Mouse (Mus musculus): Measurements from ENCODE around the gene Dagla. TPM values are rescaled to one million over a fixed set of nuclear protein-coding genes. Genes with fewer than 3 reads are reported as not detected.

The Dagla gene
- total and polyA plus RNA-seq, 2 experiments from 2014 or later = 10.9 to 35.0 TPM

DNA sequence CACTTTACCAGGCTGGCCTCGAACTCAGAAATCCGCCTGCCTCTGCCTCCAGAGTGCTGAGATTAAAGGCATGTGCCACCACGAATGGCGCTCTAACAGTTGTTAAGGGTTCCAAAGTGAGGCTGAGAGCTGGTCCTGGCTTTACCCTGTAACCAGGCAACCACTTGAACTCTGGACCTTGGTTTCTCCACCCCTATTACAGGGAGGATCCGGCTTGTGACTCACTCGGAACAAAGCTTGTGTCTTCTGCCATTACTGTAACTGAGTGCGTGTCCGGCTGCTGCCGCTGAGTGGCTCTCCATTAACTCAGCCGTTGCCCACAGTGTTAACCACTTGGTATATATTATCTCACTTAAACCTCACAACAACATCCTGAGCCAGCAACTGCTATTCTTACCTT lies 36.7 kb downstream of the Dagla start:
- peaks cover 15% of the 10 kb centered on the region for H3K4me1 ChIP-seq (ENCODE audit: insufficient read depth, low read length)
- DNase-seq (ENCODE audit: low spot score) (no peak), ATAC-seq (no peak)
- no peaks in the 10 kb centered on the region for H3K9me3 ChIP-seq (ENCODE audit: low read length)
- no peak overlapping the region for H3K4me2 ChIP-seq (ENCODE audit: low read depth, low read length)
- H3K27ac ChIP-seq = no peak overlapping the region
- H3K36me3 ChIP-seq (ENCODE audit: insufficient read depth, low read length) = peaks cover 5% of the 10 kb centered on the region; the same call in 1 of the 2 replicates
- TF ChIP-seq CTCF (IDR thresholded peaks at IDR 0.05; ENCODE audit: low read depth) = no peak
- 85% methylated on average over 10 of the region's 10 CpGs for WGBS
- no peak overlapping the region for H3K9ac ChIP-seq (replicated peaks; ENCODE audit: low read length)
- no peak overlapping the region for H3K4me3 ChIP-seq (ENCODE audit: low read length)
- no peaks in the 10 kb centered on the region for H3K27me3 ChIP-seq (ENCODE audit: insufficient read depth, low read length)

- ATAC-seq = no peak
- H3K4me1 ChIP-seq (ENCODE audit: insufficient read depth, low read length) = peaks cover 10% of the 10 kb centered on the region
- H3K9me3 ChIP-seq (ENCODE audit: low read length) = no peaks in the 10 kb centered on the region
- H3K4me2 ChIP-seq (ENCODE audit: low read depth, low read length) = no peak overlapping the region
- H3K36me3 ChIP-seq (ENCODE audit: insufficient read depth, low read length) = peaks cover 10% of the 10 kb centered on the region; the same call in 1 of the 2 replicates
- H3K27ac ChIP-seq = peak overlapping the region; percentile 32
- no peak overlapping the region for H3K4me3 ChIP-seq (ENCODE audit: low read length)
- WGBS = 24% methylated on average over 15 of the region's 15 CpGs
- no peak for DNase-seq (ENCODE audit: low spot score)
- H3K27me3 ChIP-seq (ENCODE audit: insufficient read depth, low read length) = no peaks in the 10 kb centered on the region
- TF ChIP-seq CTCF (IDR thresholded peaks at IDR 0.05; ENCODE audit: low read depth) = peak; percentile 30
- no peak overlapping the region for H3K9ac ChIP-seq (replicated peaks; ENCODE audit: low read length)
Measured at GRCm38 (mm10) chr19:10267057-10267456, 37.6 kb downstream of the Dagla start.

DNA sequence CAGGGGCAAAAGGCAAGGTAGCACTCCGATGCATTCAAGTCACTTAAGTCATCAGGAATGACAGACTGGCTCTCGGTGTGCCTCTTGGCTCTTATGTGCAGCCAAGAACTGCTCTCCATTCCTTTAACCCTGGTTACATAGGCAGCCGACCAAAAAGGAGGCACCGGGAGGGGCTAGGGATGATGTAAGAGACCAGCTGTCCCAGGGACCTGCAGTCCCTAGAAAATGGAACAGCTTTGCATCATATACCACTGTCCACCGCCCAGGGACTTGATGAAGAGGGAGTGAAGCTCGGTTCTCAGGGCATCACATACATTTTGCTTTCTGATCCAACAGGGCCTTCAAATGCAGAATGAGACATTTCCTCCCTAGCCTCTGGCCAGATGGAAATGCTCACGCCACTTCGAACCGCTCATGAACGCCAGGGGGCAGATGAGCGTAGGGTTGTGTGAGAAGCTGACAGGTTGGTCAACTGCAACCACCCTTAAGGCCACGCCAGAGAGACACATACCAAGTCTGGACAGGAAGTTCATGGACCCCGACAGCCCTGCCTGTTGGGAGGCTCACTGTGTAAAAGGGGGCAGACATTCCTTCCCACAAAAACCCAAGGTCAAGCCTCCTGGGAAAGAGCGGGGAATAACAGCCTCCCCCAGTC lies 38.4 kb downstream of the Dagla start:
- no peak overlapping the region for H3K9ac ChIP-seq (replicated peaks; ENCODE audit: low read length)
- peak; percentile 79 for DNase-seq (ENCODE audit: low spot score)
- peak; percentile 82 for TF ChIP-seq CTCF (IDR thresholded peaks at IDR 0.05; ENCODE audit: low read depth)
- H3K27me3 ChIP-seq (ENCODE audit: insufficient read depth, low read length) = no peaks in the 10 kb centered on the region
- no peak overlapping the region for H3K4me2 ChIP-seq (ENCODE audit: low read depth, low read length)
- H3K4me3 ChIP-seq (ENCODE audit: low read length) = no peak overlapping the region
- H3K4me1 ChIP-seq (ENCODE audit: insufficient read depth, low read length) = peaks cover 10% of the 10 kb centered on the region
- WGBS = 18% methylated on average over 14 of the region's 14 CpGs
- H3K9me3 ChIP-seq (ENCODE audit: low read length) = no peaks in the 10 kb centered on the region
- H3K27ac ChIP-seq = peak overlapping the region; percentile 32
- ATAC-seq = peak; percentile 61
- H3K36me3 ChIP-seq (ENCODE audit: insufficient read depth, low read length) = peaks cover 10% of the 10 kb centered on the region; the same call in 1 of the 2 replicates

DNA sequence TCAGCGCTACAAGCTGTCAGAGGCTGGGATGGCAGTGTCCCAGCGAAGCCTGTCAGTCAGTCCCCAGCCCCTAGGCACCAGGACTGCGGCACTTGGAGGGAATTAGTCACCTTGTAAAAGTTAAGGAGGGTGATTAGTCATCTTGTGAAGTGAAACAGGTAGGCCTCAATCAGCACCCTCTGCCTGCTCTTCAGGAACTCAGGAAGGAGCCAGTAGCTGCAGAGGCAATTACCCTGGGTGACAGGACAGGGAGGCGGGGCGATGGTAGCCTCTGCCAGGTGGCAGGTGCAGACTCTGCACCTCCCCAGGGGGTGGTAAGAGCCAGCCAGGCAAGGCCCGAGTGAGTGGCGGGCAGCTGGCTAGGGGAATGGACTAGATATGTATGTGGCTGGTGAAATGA lies 43.3 kb downstream of the Dagla start:
- TF ChIP-seq CTCF (IDR thresholded peaks at IDR 0.05; ENCODE audit: low read depth) = no peak
- WGBS = 72% methylated on average over 7 of the region's 7 CpGs
- no peak for ATAC-seq

DNA sequence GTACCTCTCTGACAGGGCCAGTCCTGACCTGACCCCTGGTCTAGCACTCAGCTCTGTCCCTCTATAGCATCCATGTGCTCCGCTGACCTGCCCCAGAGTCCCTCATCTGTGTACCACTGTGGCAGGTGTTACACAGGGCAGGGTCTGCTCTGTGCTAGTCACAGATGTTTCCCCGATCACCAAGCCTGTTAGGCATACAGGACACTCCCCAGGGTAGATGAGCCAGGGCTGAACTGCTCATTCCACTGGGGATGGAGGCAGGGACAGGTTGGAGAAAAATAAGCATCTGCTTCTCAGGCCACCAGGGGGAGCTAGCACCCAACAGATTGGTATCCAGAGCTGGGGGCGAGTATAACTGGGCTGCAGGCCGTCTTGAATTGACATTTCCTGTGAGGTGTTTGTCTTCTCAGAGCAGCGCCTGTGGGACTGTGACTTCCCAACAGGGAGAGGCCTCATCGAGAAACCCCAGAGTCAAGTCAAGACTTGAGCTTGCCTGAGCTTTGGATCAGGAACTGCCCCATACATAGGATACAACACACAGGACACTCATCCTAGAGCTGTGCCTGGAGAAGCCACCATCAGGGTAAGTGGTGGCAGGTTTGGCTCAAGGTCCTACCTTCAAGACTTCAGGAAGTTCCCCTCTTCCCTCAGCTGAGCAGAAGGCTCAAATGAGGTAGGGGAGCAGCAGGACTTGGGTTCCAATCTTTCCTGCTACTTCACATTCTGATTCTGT lies 46.2 kb downstream of the Dagla start:
- H3K4me2 ChIP-seq (ENCODE audit: low read depth, low read length) = no peak overlapping the region
- 27% methylated on average over 6 of the region's 6 CpGs for WGBS
- no peak overlapping the region for H3K9ac ChIP-seq (replicated peaks; ENCODE audit: low read length)
- no peaks in the 10 kb centered on the region for H3K9me3 ChIP-seq (ENCODE audit: low read length)
- H3K4me3 ChIP-seq (ENCODE audit: low read length) = no peak overlapping the region
- peak; percentile 89 for DNase-seq (ENCODE audit: low spot score)
- H3K27me3 ChIP-seq (ENCODE audit: insufficient read depth, low read length) = no peaks in the 10 kb centered on the region
- H3K4me1 ChIP-seq (ENCODE audit: insufficient read depth, low read length) = no peaks in the 10 kb centered on the region
- TF ChIP-seq CTCF (IDR thresholded peaks at IDR 0.05; ENCODE audit: low read depth) = peak; percentile 94
- peak; percentile 82 for ATAC-seq
- peaks cover 28% of the 10 kb centered on the region; the same call in 1 of the 2 replicates for H3K36me3 ChIP-seq (ENCODE audit: insufficient read depth, low read length)
- H3K27ac ChIP-seq = no peak overlapping the region

More for the DNA sequence above, 43.3 kb downstream of the Dagla start:
- H3K9ac ChIP-seq (replicated peaks; ENCODE audit: low read length) = no peak overlapping the region
- no peak overlapping the region for H3K4me2 ChIP-seq (ENCODE audit: low read depth, low read length)
- no peak for DNase-seq (ENCODE audit: low spot score)
- no peak overlapping the region for H3K4me3 ChIP-seq (ENCODE audit: low read length)
- H3K27me3 ChIP-seq (ENCODE audit: insufficient read depth, low read length) = no peaks in the 10 kb centered on the region
- H3K9me3 ChIP-seq (ENCODE audit: low read length) = no peaks in the 10 kb centered on the region
- no peak overlapping the region for H3K27ac ChIP-seq
- H3K36me3 ChIP-seq (ENCODE audit: insufficient read depth, low read length) = peaks cover 19% of the 10 kb centered on the region; the same call in 1 of the 2 replicates
- 0 out of 2 replicates have a peak, but pooled peaks cover under 1% of the 10 kb centered on the region for H3K4me1 ChIP-seq (ENCODE audit: insufficient read depth, low read length)

- Histone ChIP-seq H3K4me1 (ENCODE audit: insufficient read depth, low read length) (no peaks in the 10 kb centered on the region), H3K4me2 (ENCODE audit: low read depth, low read length) (no peak overlapping the region), H3K9me3 (ENCODE audit: low read length) (no peaks in the 10 kb centered on the region), H3K4me3 (ENCODE audit: low read length) (no peak overlapping the region), H3K27me3 (ENCODE audit: insufficient read depth, low read length) (no peaks in the 10 kb centered on the region), H3K27ac (no peak overlapping the region), H3K36me3 (ENCODE audit: insufficient read depth, low read length) (no peaks in the 10 kb centered on the region), H3K9ac (replicated peaks; ENCODE audit: low read length) (no peak overlapping the region)
- no peak for TF ChIP-seq CTCF (IDR thresholded peaks at IDR 0.05; ENCODE audit: low read depth)
- ATAC-seq (no peak), DNase-seq (ENCODE audit: low spot score) (no peak)
- 63% methylated on average over 20 of the region's 20 CpGs for WGBS
Measured at GRCm38 (mm10) chr19:10248128-10248527, 56.5 kb downstream of the Dagla start.
